Comparison of ENCODE assay signal across 24 mouse cellular contexts in the genomic region with DNA sequence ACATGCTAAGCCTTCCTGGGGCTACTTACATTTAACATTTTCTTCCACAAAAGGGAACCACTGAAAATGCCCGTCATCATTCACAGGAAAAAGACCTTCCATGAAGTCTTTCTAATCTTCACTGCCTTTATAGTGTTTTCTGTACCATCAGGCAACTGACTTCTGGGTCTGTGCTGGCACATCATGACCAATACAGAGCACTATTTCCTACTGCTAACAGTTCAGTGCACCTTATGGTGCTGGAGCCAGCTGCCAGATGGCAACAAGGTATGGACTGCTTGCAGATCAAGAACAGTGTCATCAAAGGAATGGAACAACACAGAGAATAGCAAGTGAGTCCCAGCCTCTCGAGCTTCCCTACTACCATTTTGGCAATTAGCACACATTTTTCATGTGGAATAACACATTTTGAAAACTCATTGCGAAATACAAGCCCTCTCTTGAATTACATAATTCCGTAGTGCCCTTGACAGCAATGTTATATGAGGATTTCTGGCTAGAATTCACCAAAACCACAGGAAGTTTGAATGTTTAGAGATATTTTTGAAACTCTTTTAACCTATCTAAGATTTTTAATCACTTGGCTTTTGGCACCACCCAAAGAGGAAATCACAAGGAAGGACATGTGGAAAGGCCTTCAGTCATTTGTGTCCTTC.
DNase-seq lines count a peak whose midpoint lies in the region; ATAC-seq and TF ChIP-seq lines count a peak whose summit lies in the region.
"Had no signal": no experiment of that assay in that cellular context is flagged by ENCODE, and none has a peak within 500 bp of the region (broad histone marks: within the 10 kb centered on the region; RNA-seq: fewer than 3 reads in every experiment).

No protein-coding gene starts in this region.

- ATAC-seq in lung, postnatal 0 days = no peak
- ATAC-seq in common myeloid progenitor, adult 5-6 weeks (replicated peaks; ENCODE audit: low read depth, poor library complexity, severe bottlenecking) = peak; percentile 80
- ATAC-seq: forebrain, embryonic 16.5 days had no signal

- H3K4me1 ChIP-seq in lung, postnatal 0 days (ENCODE audit: insufficient read depth, low read depth, low read length) = no peaks in the 10 kb centered on the region
- no peaks in the 10 kb centered on the region for H3K4me1 ChIP-seq in midbrain, embryonic 10.5 days
- H3K4me1 ChIP-seq: embryonic facial prominence, embryonic 15.5 days; hindbrain, embryonic 15.5 days; limb, embryonic 15.5 days; neural tube, embryonic 15.5 days had no signal

- no peak overlapping the region for H3K4me3 ChIP-seq in lung, postnatal 0 days (ENCODE audit: low read depth, low read length)
- no peak overlapping the region for H3K4me3 ChIP-seq in myocyte
- H3K4me3 ChIP-seq in midbrain, embryonic 10.5 days = no peak overlapping the region
- H3K4me3 ChIP-seq: embryonic facial prominence, embryonic 15.5 days; hindbrain, embryonic 15.5 days; limb, embryonic 15.5 days; neural tube, embryonic 15.5 days had no signal

- WGBS in lung, postnatal 0 days = 62% methylated on average over 4 of the region's 4 CpGs
- 91% methylated on average over 4 of the region's 4 CpGs for WGBS in midbrain, embryonic 10.5 days

- H3K9me3 ChIP-seq in lung, postnatal 0 days (ENCODE audit: low read length) = no peaks in the 10 kb centered on the region
- H3K9me3 ChIP-seq in midbrain, embryonic 10.5 days (replicated peaks) = no peaks in the 10 kb centered on the region
- H3K9me3 ChIP-seq: embryonic facial prominence, embryonic 15.5 days; hindbrain, embryonic 15.5 days; limb, embryonic 15.5 days; neural tube, embryonic 15.5 days had no signal

- no peak overlapping the region for H3ac ChIP-seq in myocyte (ENCODE audit: control insufficient read depth, insufficient read length)

- no peak overlapping the region for H3K27ac ChIP-seq in lung, postnatal 0 days (ENCODE audit: low read length)
- no peak overlapping the region for H3K27ac ChIP-seq in midbrain, embryonic 10.5 days (replicated peaks)
- H3K27ac ChIP-seq: embryonic facial prominence, embryonic 15.5 days; hindbrain, embryonic 15.5 days; limb, embryonic 15.5 days; neural tube, embryonic 15.5 days; stomach, postnatal 0 days had no signal

- no peaks in the 10 kb centered on the region for H3K36me3 ChIP-seq in lung, postnatal 0 days (ENCODE audit: insufficient read depth, low read length)
- H3K36me3 ChIP-seq in myocyte (ENCODE audit: control insufficient read depth, insufficient read depth) = no peaks in the 10 kb centered on the region
- no peaks in the 10 kb centered on the region for H3K36me3 ChIP-seq in midbrain, embryonic 10.5 days
- H3K36me3 ChIP-seq: embryonic facial prominence, embryonic 15.5 days; hindbrain, embryonic 15.5 days; limb, embryonic 15.5 days; neural tube, embryonic 15.5 days had no signal

- TF ChIP-seq POLR2A in myocyte (IDR thresholded peaks at IDR 0.05; ENCODE audit: insufficient read length, low read depth) = no peak

- no peaks in the 10 kb centered on the region for H3K27me3 ChIP-seq in lung, postnatal 0 days (replicated peaks; ENCODE audit: insufficient read depth, low read length)
- no peaks in the 10 kb centered on the region for H3K27me3 ChIP-seq in myocyte (ENCODE audit: control insufficient read depth, insufficient read depth, insufficient read length)
- no peaks in the 10 kb centered on the region for H3K27me3 ChIP-seq in midbrain, embryonic 10.5 days (ENCODE audit: low read depth, poor library complexity, severe bottlenecking)
- H3K27me3 ChIP-seq: embryonic facial prominence, embryonic 15.5 days; hindbrain, embryonic 15.5 days; limb, embryonic 15.5 days; neural tube, embryonic 15.5 days had no signal

- H3K9ac ChIP-seq in lung, postnatal 0 days (replicated peaks; ENCODE audit: low read depth) = no peak overlapping the region
- H3K9ac ChIP-seq: embryonic facial prominence, embryonic 15.5 days; hindbrain, embryonic 15.5 days; limb, embryonic 15.5 days; neural tube, embryonic 15.5 days had no signal

- peak; percentile 13 for DNase-seq in adrenal gland, adult 2 months
- DNase-seq in adrenal gland, adult 18-20 months (ENCODE audit: low spot score in 2 of 2) = no peak
- DNase-seq in lung, postnatal 0 days (ENCODE audit: low spot score) = peak; percentile 40
- no peak for DNase-seq in lung, postnatal 4 days
- DNase-seq in thymus, postnatal 10 days (ENCODE audit: low spot score in 2 of 2) = no peak
- DNase-seq in midbrain, embryonic 10.5 days (ENCODE audit: low spot score) = no peak
- DNase-seq: adrenal gland, postnatal 25 days; cerebellum, adult 11-12 months; cerebellum, postnatal 25 days; gastrocnemius, postnatal 14 days; kidney, adult 2 months; kidney, postnatal 10 days; left cerebral cortex, postnatal 4 days; lung, postnatal 36 days; thymus, postnatal 14 days had no signal

- no peak overlapping the region for H3K4me2 ChIP-seq in lung, postnatal 0 days (replicated peaks; ENCODE audit: low read depth, low read length)
- no peak overlapping the region for H3K4me2 ChIP-seq in myocyte (ENCODE audit: low read depth)
- H3K4me2 ChIP-seq: embryonic facial prominence, embryonic 15.5 days; hindbrain, embryonic 15.5 days; limb, embryonic 15.5 days; midbrain, embryonic 11.5 days; neural tube, embryonic 15.5 days had no signal

- H3K79me2 ChIP-seq in myocyte (ENCODE audit: control insufficient read depth, insufficient read depth) = no peaks in the 10 kb centered on the region

- TF ChIP-seq EP300 in lung, postnatal 0 days (IDR thresholded peaks at IDR 0.05) = no peak

- TF ChIP-seq CTCF in lung, postnatal 0 days (IDR thresholded peaks at IDR 0.05) = no peak

TF ChIP-seq in myocyte, 11 proteins besides CTCF, POLR2A, EP300 and RAD21:
- TF ChIP-seq CEBPB (IDR thresholded peaks at IDR 0.05; ENCODE audit: insufficient read depth, poor library complexity, severe bottlenecking) (peak; percentile 67; the same call in 1 of the 2 replicates), MAX (IDR thresholded peaks at IDR 0.05; ENCODE audit: low read depth) (no peak)

Comparison
In these comparisons a context has a peak if more than half of its experiments do, and no peak if none do; other contexts are left out.
1. DNase-seq: peak in adrenal gland, adult 2 months (single experiment) and lung, postnatal 0 days (single experiment); none in adrenal gland, adult 18-20 months (0 of 2), lung, postnatal 4 days (0 of 2), thymus, postnatal 10 days (0 of 2) and midbrain, embryonic 10.5 days (single experiment).